Mouse (Mus musculus) C2C12 (cell line): ENCODE results near the gene Magix. TPM values are rescaled to one million over a fixed set of nuclear protein-coding genes. Genes with fewer than 3 reads are reported as not detected.

Source experiments
- H3K27me3 ChIP-seq: one replicate; pipeline ENCODE4 v1.6.1; 2011; ENCODE audit not compliant: control insufficient read depth, insufficient read depth, insufficient read length
- H3K36me3 ChIP-seq: one replicate; pipeline ENCODE4 v1.6.1; 2011; ENCODE audit not compliant: control insufficient read depth, insufficient read depth
- H3K4me3 ChIP-seq: one replicate; pipeline ENCODE4 v1.5.1; 2011; ENCODE audit warnings: mild to moderate bottlenecking, control low read depth; ENCODE audit not compliant: poor library complexity, insufficient read depth, severe bottlenecking
- H3K79me2 ChIP-seq: one replicate; pipeline ENCODE4 v1.6.1; 2011; ENCODE audit not compliant: control insufficient read depth, insufficient read depth
- H3K79me3 ChIP-seq: one replicate; pipeline ENCODE4 v1.6.1; 2011; ENCODE audit warnings: low read depth, control low read depth
- H3ac ChIP-seq: one replicate; pipeline ENCODE3; 2011; ENCODE audit warnings: low read depth; ENCODE audit not compliant: control insufficient read depth, insufficient read length
- CEBPB ChIP-seq: IDR thresholded peaks from one replicate; pipeline ENCODE4 v1.6.1; 2011; ENCODE audit warnings: low read depth, mild to moderate bottlenecking, control low read depth, moderate library complexity
- CTCF ChIP-seq: IDR thresholded peaks from one replicate; pipeline ENCODE4 v1.5.1; 2011; ENCODE audit not compliant: control insufficient read depth, insufficient read depth, insufficient read length
- FOSL1 ChIP-seq: IDR thresholded peaks from one replicate; pipeline ENCODE4 v1.8.0; 2011; ENCODE audit warnings: mild to moderate bottlenecking, low read length; ENCODE audit not compliant: poor library complexity, insufficient read depth, severe bottlenecking
- MAX ChIP-seq: IDR thresholded peaks from one replicate; pipeline ENCODE4 v1.6.1; 2011; ENCODE audit warnings: mild to moderate bottlenecking, control low read depth
- MYOD1 ChIP-seq: IDR thresholded peaks from one replicate; pipeline ENCODE4 v1.6.1; 2011; ENCODE audit warnings: low read depth; ENCODE audit not compliant: control insufficient read depth, insufficient read length
- MYOG ChIP-seq: IDR thresholded peaks from one replicate; pipeline ENCODE4 v1.6.1; 2011; ENCODE audit not compliant: control insufficient read depth, insufficient read length; ENCODE audit errors: extremely low read depth
- USF1 ChIP-seq: IDR thresholded peaks from one replicate; pipeline ENCODE4 v1.6.1; 2011; ENCODE audit warnings: low read depth, mild to moderate bottlenecking, control low read depth, moderate library complexity
- polyA plus RNA-seq: library from polyadenylated mRNA; unstranded; fragments of >200 nt; fragmentation: generic; extraction: Trizol; gene quantifications from one replicate; pipeline ENCODE4 v1.2.1, GENCODE M21; 2012; ENCODE audit warnings: missing spikeins

Magix gene
- polyA plus RNA-seq, 1 experiment, result 0.08 TPM

DNA sequence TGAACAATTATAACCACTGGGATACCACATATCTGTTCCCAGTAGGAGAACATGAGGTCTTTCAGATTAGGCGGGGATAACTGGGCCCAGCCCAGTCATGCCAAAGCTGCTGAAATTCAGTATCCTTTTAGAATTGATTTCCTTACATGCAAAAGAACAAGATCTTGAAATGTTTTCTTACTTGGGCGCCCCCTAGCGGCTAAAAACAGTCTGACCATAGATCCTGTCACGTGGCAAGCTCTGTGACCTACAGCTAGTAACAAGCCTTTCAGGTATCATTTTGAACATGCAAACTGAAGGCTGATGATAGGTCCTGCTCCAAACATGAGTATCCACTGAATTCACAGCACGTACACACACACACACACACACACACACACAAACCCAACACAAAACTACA, 35.7 kb downstream of the Magix start:
- TF ChIP-seq MAX (no peak), USF1 (peak; percentile 94), MYOG (no peak), CTCF (peak; percentile 9), MYOD1 (no peak), FOSL1 (no peak), CEBPB (no peak)
- no peaks in the 10 kb centered on the region for H3K79me2 ChIP-seq
- no peaks in the 10 kb centered on the region for H3K79me3 ChIP-seq
- peaks cover 4% of the 10 kb centered on the region for H3K27me3 ChIP-seq
- no peaks in the 10 kb centered on the region for H3K36me3 ChIP-seq
- no peak overlapping the region for H3K4me3 ChIP-seq
- no peak overlapping the region for H3ac ChIP-seq

DNA sequence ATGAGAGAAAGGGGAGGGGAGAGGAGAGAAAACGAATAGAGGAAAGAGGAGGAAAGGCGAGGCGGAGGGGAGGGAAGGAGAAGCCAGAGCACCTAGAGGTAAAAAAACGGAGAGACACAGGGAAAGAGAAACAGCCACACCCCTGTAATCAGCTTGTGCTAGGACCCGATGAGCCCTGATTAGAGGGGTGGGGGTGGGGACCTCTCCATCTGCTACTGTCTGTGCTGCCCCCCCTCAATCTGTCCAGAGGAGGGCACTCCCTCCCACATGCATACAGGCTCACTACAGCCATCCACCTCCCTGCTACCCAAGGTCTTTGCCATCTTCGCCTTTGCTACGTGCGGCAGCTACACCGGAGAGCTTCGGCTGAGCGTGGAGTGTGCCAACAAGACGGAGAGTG, 40.3 kb downstream of the Magix start:
- Histone ChIP-seq H3K4me3 (no peak overlapping the region), H3K36me3 (no peaks in the 10 kb centered on the region), H3ac (no peak overlapping the region), H3K79me2 (no peaks in the 10 kb centered on the region), H3K79me3 (no peaks in the 10 kb centered on the region), H3K27me3 (peaks cover 8% of the 10 kb centered on the region)
- TF ChIP-seq MYOG (no peak), FOSL1 (no peak), CTCF (no peak), CEBPB (no peak), USF1 (no peak), MYOD1 (no peak), MAX (no peak)

DNA sequence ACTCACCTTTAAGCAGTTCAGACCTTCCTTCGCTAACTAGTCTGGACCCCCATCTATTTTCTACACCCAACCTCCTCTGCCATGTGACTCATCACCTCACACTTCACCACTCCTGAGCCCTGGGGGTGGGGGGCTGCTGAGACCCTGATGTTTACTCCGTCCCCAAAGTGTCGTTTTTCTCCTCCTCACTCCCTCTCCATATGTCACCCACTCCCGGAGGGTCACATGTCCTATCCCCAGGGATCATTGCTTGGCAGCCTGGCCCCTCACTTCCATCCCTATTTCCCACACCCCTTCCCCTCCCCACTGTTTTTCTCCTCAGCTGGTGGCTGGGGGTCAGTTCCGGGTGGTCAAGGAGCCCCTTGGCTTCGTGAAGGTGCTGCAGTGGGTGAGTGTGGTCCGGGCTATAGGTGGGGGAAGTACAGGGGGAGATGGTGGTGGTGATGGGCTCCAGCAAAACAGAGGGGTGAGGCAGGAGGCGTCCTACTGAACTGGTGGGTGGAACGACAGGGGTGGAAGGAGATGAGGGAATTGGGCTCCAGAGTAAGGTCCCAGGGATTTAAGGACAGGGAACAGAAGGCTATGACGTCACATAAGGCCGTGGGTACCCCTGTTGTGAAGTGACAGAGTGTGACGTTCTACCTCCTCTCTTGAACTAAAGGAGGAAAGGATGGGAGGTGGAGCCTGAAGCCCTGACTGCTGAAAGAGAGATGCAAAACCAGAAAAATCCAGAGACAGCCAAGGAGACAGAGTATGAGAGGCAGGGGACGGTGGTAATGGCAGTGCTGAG, 41.3 kb downstream of the Magix start:
- no peaks in the 10 kb centered on the region for H3K36me3 ChIP-seq
- TF ChIP-seq CEBPB (no peak), FOSL1 (no peak), MAX (no peak), USF1 (no peak), MYOD1 (no peak), CTCF (no peak), MYOG (no peak)
- H3K79me3 ChIP-seq, result no peaks in the 10 kb centered on the region
- H3ac ChIP-seq, result no peak overlapping the region
- H3K79me2 ChIP-seq, result no peaks in the 10 kb centered on the region
- H3K4me3 ChIP-seq, result no peak overlapping the region
- peaks cover 11% of the 10 kb centered on the region for H3K27me3 ChIP-seq

DNA sequence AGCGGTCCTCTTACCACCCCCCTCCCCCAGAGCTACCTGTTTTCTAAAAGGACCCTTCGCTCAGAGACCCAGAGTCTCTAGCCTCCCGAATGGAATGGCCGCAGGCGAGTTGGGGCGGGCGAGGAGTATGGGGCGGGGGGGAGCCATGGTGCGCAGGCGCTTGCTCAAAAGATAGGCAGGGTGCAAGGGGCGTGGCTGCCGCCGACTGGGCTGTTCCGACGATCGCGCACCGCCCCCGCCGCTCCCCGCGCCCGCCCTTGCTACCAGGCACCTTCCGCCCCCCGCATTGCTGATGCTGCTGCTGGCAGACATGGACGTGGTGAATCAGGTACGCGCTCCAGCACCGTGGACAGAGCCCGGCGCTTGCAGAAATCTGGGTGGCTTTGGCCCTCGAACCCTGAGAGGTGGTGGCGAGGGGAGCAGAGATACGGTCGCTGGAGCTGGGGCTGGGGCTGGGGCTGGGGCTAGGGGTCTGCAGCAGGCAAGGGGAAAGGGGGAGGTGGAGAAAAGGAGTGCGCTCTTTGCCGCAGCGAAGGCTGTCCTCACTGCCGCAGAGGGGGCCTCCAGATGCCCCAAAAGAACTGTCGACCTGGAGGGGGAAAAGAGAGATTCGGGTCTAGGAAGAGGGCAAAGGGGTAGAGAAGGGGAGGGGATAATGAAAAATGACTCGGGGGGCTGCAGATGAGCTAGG, 42.5 kb downstream of the Magix start, which contains the start of gene Syp:
Gene Syp (plus strand): TSS at position 71 of the 691 bp plus-strand sequence.
- H3K79me3 ChIP-seq, result no peaks in the 10 kb centered on the region
- H3ac ChIP-seq, result no peak within 1 kb of the TSS
- no peaks in the 10 kb centered on the region for H3K79me2 ChIP-seq
- H3K4me3 ChIP-seq, result no peak within 1 kb of the TSS
- TF ChIP-seq FOSL1, result no peak
- TF ChIP-seq CEBPB, result no peak
- TF ChIP-seq MAX, result no peak
- no peak for TF ChIP-seq USF1
- no peak for TF ChIP-seq MYOD1
- TF ChIP-seq CTCF, result no peak
- TF ChIP-seq MYOG, result no peak
- H3K27me3 ChIP-seq, result peaks cover 11% of the 10 kb centered on the region
- no peaks in the 10 kb centered on the region for H3K36me3 ChIP-seq

DNA sequence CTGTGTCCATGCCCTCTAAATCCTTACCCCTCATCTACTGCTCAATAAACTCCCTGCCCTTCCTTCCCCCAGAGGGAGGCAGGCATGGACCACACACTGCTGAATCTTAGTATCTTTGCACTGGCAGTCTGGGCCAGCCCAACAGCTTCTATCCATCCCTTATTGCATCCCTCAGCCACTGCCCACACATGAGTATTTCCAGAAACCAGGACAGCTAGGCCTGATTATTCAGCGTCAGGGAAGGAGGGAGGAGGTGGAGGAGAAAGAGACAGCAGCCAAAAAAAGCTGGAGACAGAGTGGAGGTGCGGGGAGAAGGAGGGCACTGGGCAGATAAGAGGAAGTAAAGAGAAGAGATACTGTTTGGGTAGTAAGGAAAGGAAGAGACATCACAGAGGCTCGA, 46.0 kb downstream of the Magix start:
- no peak for TF ChIP-seq MYOD1
- no peak for TF ChIP-seq USF1
- no peak for TF ChIP-seq CEBPB
- TF ChIP-seq MYOG, result no peak
- TF ChIP-seq FOSL1, result no peak
- TF ChIP-seq MAX, result no peak
- no peak for TF ChIP-seq CTCF
- Histone ChIP-seq H3K4me3 (no peak overlapping the region), H3K36me3 (no peaks in the 10 kb centered on the region), H3K27me3 (peaks cover 17% of the 10 kb centered on the region), H3K79me3 (no peaks in the 10 kb centered on the region), H3K79me2 (no peaks in the 10 kb centered on the region), H3ac (no peak overlapping the region)

DNA sequence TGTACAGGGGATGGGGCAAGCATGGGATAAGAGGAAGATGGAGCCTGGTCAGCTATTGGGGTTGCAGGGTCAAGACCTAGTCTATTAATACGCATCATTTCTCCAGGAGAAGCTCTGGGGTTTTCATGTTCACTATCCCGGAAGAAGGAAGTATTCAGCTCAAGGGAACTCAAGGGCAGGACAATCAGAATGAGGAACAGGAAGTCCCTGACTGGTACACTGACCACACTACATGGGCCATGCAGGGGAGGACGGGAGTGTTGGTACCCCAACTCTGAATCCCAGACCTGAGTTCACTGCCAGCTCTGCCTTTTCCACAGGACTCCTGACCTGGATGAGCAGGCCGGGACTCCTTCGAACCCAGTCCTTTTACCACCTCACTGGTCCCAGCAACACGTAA, 48.5 kb downstream of the Magix start:
- TF ChIP-seq MYOG (no peak), USF1 (no peak), CTCF (no peak), MYOD1 (no peak), FOSL1 (no peak), MAX (no peak), CEBPB (no peak)
- peaks cover 13% of the 10 kb centered on the region for H3K27me3 ChIP-seq
- H3K79me2 ChIP-seq, result no peaks in the 10 kb centered on the region
- H3K4me3 ChIP-seq, result no peak overlapping the region
- no peaks in the 10 kb centered on the region for H3K79me3 ChIP-seq
- no peak overlapping the region for H3ac ChIP-seq
- H3K36me3 ChIP-seq, result no peaks in the 10 kb centered on the region
